Mouse (Mus musculus): ENCODE data around the gene B230217C12Rik. TPM values are rescaled to one million over a fixed set of nuclear protein-coding genes. Genes with fewer than 3 reads are reported as not detected.

The B230217C12Rik gene
- 1.3 TPM for polyA plus RNA-seq (2017; shearing (Covaris generic))

DNA sequence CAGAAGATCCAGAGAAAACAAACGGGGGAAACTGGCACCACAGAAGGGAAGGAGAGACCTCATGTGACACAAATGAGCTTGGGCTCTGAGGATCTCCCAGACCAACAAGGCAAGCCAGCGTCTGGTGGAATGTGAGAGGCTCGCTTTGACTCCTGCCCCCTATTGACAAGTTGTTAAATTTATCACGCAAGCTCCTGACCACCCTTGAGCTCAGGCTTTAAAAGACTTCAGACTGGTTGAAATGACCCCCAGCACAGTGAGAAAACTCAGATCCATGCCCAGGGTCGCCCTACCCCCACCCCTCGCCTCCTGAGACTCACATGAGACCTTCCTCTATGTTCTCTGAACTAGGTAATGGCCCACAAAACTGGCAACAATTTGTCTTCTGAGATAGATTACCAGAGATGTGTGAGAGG is at the start of gene B230217C12Rik:
Gene B230217C12Rik (plus strand): TSS at position 242 of the 416 bp plus-strand sequence.

DNA sequence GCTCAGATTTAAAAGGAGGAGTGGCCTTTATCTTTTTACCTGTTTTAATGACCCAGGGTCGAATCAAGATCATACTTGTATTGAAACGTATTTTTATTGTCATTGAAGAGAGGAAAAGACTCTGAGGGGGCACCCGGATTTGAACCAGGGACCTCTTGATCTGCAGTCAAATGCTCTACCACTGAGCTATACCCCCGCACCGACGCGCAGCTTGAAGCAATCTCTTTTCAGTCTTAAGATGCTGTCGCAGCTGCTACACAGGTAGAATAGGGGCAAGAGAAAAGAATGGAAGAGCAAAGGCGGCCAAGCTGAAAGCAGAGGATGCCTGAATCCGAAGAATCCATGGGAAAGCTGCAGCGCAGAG is 41.8 kb upstream of the B230217C12Rik start, which contains the start of gene Lasp1:
Gene Lasp1 (plus strand): TSS at position 219 of the 364 bp plus-strand sequence.

DNA sequence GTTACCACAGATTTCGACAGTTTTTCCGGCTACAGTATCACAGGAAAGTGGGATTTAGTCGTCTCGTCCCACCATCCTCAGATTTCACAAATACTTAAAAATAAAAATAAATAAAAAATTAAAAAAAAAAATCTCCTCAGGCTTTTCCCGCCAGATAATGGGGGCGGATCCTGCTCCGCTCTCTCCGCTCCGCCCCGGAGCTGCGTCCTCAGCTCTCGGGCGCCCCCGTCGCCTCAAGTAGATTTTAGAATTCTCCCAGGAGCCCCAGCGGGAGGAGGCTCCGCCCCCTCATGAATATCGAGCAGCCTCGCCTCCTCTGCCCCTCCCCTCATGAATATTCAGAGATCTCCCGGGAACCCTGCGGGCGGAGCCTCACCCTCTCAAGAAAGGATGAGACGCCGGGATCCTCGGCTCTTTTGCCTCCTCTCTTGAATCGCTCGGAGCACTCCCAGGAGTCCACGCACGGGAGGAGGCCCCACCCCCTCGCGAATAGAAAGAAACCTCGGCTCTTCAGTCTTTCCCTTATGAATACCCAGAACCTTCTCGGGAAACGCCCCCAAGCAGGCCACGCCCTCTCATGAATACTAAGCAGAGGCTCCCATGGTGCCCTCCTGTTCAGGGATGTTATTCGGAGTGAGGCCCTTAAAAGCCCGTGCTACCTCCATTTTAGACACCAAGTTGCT is 43.5 kb downstream of the B230217C12Rik start, which contains the start of gene Fbxo47:
Gene Fbxo47 (minus strand): TSS at position 237 of the 683 bp plus-strand sequence.

Other genes with a start within 250 kb of the B230217C12Rik start
- gene Epop, start 211.1 kb upstream of the B230217C12Rik start, polyA plus RNA-seq (2017; shearing (Covaris generic)), result 17.6 TPM
- 4.9 TPM for gene Mllt6, start 177.4 kb upstream of the B230217C12Rik start, polyA plus RNA-seq (2017; shearing (Covaris generic))
- gene Cisd3, start 155.0 kb upstream of the B230217C12Rik start, polyA plus RNA-seq (2017; shearing (Covaris generic)), result 53.1 TPM
- 3.0 TPM for gene Pcgf2, start 140.3 kb upstream of the B230217C12Rik start, polyA plus RNA-seq (2017; shearing (Covaris generic))
- 303 TPM for gene Psmb3, start 137.4 kb upstream of the B230217C12Rik start, polyA plus RNA-seq (2017; shearing (Covaris generic))
- gene Pip4k2b, start 96.1 kb upstream of the B230217C12Rik start, polyA plus RNA-seq (2017; shearing (Covaris generic)), result 1.9 TPM
- 66.2 TPM for gene Cwc25, start 74.2 kb upstream of the B230217C12Rik start, polyA plus RNA-seq (2017; shearing (Covaris generic))
- not detected for gene 1700001P01Rik, start 64.9 kb upstream of the B230217C12Rik start, polyA plus RNA-seq (2017; shearing (Covaris generic))
- 463 TPM for gene Rpl23, start 58.3 kb upstream of the B230217C12Rik start, polyA plus RNA-seq (2017; shearing (Covaris generic))
- 124 TPM for gene Lasp1, start 41.8 kb upstream of the B230217C12Rik start, polyA plus RNA-seq (2017; shearing (Covaris generic))
- gene Fbxo47, start 43.4 kb downstream of the B230217C12Rik start, polyA plus RNA-seq (2017; shearing (Covaris generic)), result 0.59 TPM
- 2.2 TPM for gene Plxdc1, start 145.7 kb downstream of the B230217C12Rik start, polyA plus RNA-seq (2017; shearing (Covaris generic))
- gene Arl5c, start 155.4 kb downstream of the B230217C12Rik start, polyA plus RNA-seq (2017; shearing (Covaris generic)), result 116 TPM
- gene Cacnb1, start 182.3 kb downstream of the B230217C12Rik start, polyA plus RNA-seq (2017; shearing (Covaris generic)), result 14.7 TPM
- 1,592 TPM for gene Rpl19, start 185.9 kb downstream of the B230217C12Rik start, polyA plus RNA-seq (2017; shearing (Covaris generic))
- 0.16 TPM for gene Stac2, start 212.7 kb downstream of the B230217C12Rik start, polyA plus RNA-seq (2017; shearing (Covaris generic))

Data from effector memory CD4-positive, alpha-beta T cell, adult 7 months (primary cell).